ENCODE assay signal across 26 mouse cellular contexts in the genomic region with DNA sequence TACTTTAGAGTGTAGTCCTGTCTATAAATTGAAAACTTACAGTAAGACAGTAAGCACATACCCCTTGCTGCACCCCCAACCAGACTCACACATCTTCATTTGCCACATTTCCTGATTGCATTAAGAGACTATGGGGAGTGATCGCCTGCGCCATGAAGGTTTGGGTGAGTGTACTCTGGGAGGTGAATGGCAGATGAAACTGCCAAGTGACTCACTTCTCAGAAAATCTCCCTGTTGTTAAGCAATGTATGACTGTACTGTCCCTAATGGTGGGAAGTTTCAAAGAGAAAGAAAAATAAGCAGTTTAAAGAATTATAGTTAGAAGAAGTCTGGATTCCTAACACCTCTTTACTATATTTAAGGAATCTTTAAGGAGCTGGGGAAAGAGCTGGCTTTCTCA. TPM values are rescaled to one million over a fixed set of nuclear protein-coding genes. Genes with fewer than 3 reads are reported as not detected.
DNase-seq lines count a peak whose midpoint lies in the region; ATAC-seq lines count a peak whose summit lies in the region.
"Had no signal": no experiment of that assay in that cellular context is flagged by ENCODE, and none has a peak within 500 bp of the region (broad histone marks: within the 10 kb centered on the region; RNA-seq: fewer than 3 reads in every experiment).

No protein-coding gene starts in this region.

- no peaks in the 10 kb centered on the region for H3K4me1 ChIP-seq in forebrain, embryonic 10.5 days
- no peaks in the 10 kb centered on the region for H3K4me1 ChIP-seq in liver, embryonic 11.5 days (replicated peaks; ENCODE audit: control insufficient read depth, insufficient read depth, low read length)
- H3K4me1 ChIP-seq: limb, embryonic 12.5 days; lung, embryonic 15.5 days; midbrain, embryonic 13.5 days had no signal

- H3K36me3 ChIP-seq in forebrain, embryonic 10.5 days (replicated peaks), result no peaks in the 10 kb centered on the region
- H3K36me3 ChIP-seq in liver, embryonic 11.5 days (ENCODE audit: control insufficient read depth, insufficient read depth, low read length), result no peaks in the 10 kb centered on the region
- H3K36me3 ChIP-seq: limb, embryonic 12.5 days; lung, embryonic 15.5 days; midbrain, embryonic 13.5 days had no signal

- peak; percentile 93 for ATAC-seq in frontal cortex, adult (ENCODE audit: low TSS enrichment)
- ATAC-seq in liver, embryonic 11.5 days (replicated peaks; ENCODE audit: low FRiP score), result no peak
- ATAC-seq: hindbrain, embryonic 16.5 days; intestine, embryonic 16.5 days; midbrain, embryonic 13.5 days had no signal

- WGBS in forebrain, embryonic 10.5 days, result 93% methylated on average over 2 of the region's 2 CpGs
- WGBS in liver, embryonic 11.5 days, result 86% methylated on average over 2 of the region's 2 CpGs

- H3K27me3 ChIP-seq in forebrain, embryonic 10.5 days (ENCODE audit: poor library complexity, severe bottlenecking), result no peaks in the 10 kb centered on the region
- H3K27me3 ChIP-seq in liver, embryonic 11.5 days (replicated peaks; ENCODE audit: control insufficient read depth, insufficient read depth, low read length), result no peaks in the 10 kb centered on the region
- H3K27me3 ChIP-seq: limb, embryonic 12.5 days; lung, embryonic 15.5 days; midbrain, embryonic 13.5 days had no signal

- no peak for DNase-seq in frontal cortex, postnatal 10 days (ENCODE audit: low spot score in 2 of 2)
- peak; percentile 36 for DNase-seq in adipocyte (ENCODE audit: low spot score)
- DNase-seq in fibroblast of lung, adult 2 months (ENCODE audit: low read depth), result peak; percentile 60
- no peak for DNase-seq in forebrain, embryonic 10.5 days (ENCODE audit: extremely low spot score, low spot score)
- DNase-seq in kidney, postnatal 10 days, result no peak
- DNase-seq in liver, embryonic 11.5 days (ENCODE audit: low spot score), result no peak
- DNase-seq: cerebellum, adult 9-11 months; gastrocnemius, postnatal 14 days; heart, adult 2 months; heart, postnatal 36 days; right cerebral cortex, postnatal 14 days; spleen, adult 18-20 months; thymus, postnatal 25 days had no signal

- no peak overlapping the region for H3K4me2 ChIP-seq in liver, embryonic 11.5 days
- H3K4me2 ChIP-seq: limb, embryonic 12.5 days; lung, embryonic 15.5 days; midbrain, embryonic 13.5 days had no signal

- no peak overlapping the region for H3K9ac ChIP-seq in liver, embryonic 11.5 days (ENCODE audit: low read depth, low read length)
- H3K9ac ChIP-seq: limb, embryonic 12.5 days; liver, embryonic 14.5 days; lung, embryonic 15.5 days; midbrain, embryonic 13.5 days had no signal

- no peak overlapping the region for H3K27ac ChIP-seq in forebrain, embryonic 10.5 days
- no peak overlapping the region for H3K27ac ChIP-seq in liver, embryonic 11.5 days (ENCODE audit: low read depth, low read length)
- H3K27ac ChIP-seq: heart, adult 2 months; limb, embryonic 12.5 days; liver, embryonic 14.5 days; lung, embryonic 15.5 days; midbrain, embryonic 13.5 days had no signal

- no peak overlapping the region for H3K4me3 ChIP-seq in forebrain, embryonic 10.5 days
- H3K4me3 ChIP-seq in liver, embryonic 11.5 days (ENCODE audit: low read depth, low read length), result no peak overlapping the region
- H3K4me3 ChIP-seq: heart, adult 2 months; limb, embryonic 12.5 days; lung, embryonic 15.5 days; midbrain, embryonic 13.5 days had no signal

- no peaks in the 10 kb centered on the region for H3K9me3 ChIP-seq in forebrain, embryonic 10.5 days
- no peaks in the 10 kb centered on the region for H3K9me3 ChIP-seq in liver, embryonic 11.5 days (ENCODE audit: control insufficient read depth, low read length)
- H3K9me3 ChIP-seq: limb, embryonic 12.5 days; lung, embryonic 15.5 days; midbrain, embryonic 13.5 days had no signal

RNA-seq across cellular contexts. Expression of a gene that starts 14.2 kb away (rescaled TPM):
- polyA plus RNA-seq in forebrain, embryonic 10.5 days (2016; fragmentation: Nextera tagmentation; extraction: Ambion mirVana), result not detected in 2 replicates
- not detected in 2 replicates for polyA plus RNA-seq in liver, embryonic 11.5 days (2014; fragmentation: Nextera tagmentation; extraction: Ambion mirVana)
- polyA plus RNA-seq: embryonic facial prominence, embryonic 14.5 days; forebrain, embryonic 11.5 days; heart, adult 2 months; heart, embryonic 14.5 days; hindbrain, embryonic 16.5 days; intestine, embryonic 16.5 days; kidney, embryonic 14.5 days; large intestine, adult 2 months; limb, embryonic 12.5 days; liver, embryonic 14.5 days; lung, embryonic 15.5 days; midbrain, embryonic 13.5 days; neural tube, embryonic 14.5 days had no signal

RNA-seq across cellular contexts. Expression of a gene that starts 14.9 kb away (rescaled TPM):
- not detected in 2 replicates for polyA plus RNA-seq in forebrain, embryonic 10.5 days (2016; fragmentation: Nextera tagmentation; extraction: Ambion mirVana)
- not detected in 2 replicates for polyA plus RNA-seq in liver, embryonic 11.5 days (2014; fragmentation: Nextera tagmentation; extraction: Ambion mirVana)
- polyA plus RNA-seq: embryonic facial prominence, embryonic 14.5 days; forebrain, embryonic 11.5 days; heart, adult 2 months; heart, embryonic 14.5 days; hindbrain, embryonic 16.5 days; intestine, embryonic 16.5 days; kidney, embryonic 14.5 days; large intestine, adult 2 months; limb, embryonic 12.5 days; liver, embryonic 14.5 days; lung, embryonic 15.5 days; midbrain, embryonic 13.5 days; neural tube, embryonic 14.5 days had no signal

RNA-seq across cellular contexts. Expression of a gene that starts 19.4 kb away (rescaled TPM):
- polyA plus RNA-seq in forebrain, embryonic 10.5 days (2016; fragmentation: Nextera tagmentation; extraction: Ambion mirVana), result not detected in 2 replicates
- polyA plus RNA-seq in liver, embryonic 11.5 days (2014; fragmentation: Nextera tagmentation; extraction: Ambion mirVana), result not detected in 2 replicates
- polyA plus RNA-seq: embryonic facial prominence, embryonic 14.5 days; forebrain, embryonic 11.5 days; heart, embryonic 14.5 days; hindbrain, embryonic 16.5 days; intestine, embryonic 16.5 days; kidney, embryonic 14.5 days; limb, embryonic 12.5 days; liver, embryonic 14.5 days; lung, embryonic 15.5 days; midbrain, embryonic 13.5 days; neural tube, embryonic 14.5 days had no signal

RNA-seq across cellular contexts. Expression of a gene that starts 45.6 kb away (rescaled TPM):
- polyA plus RNA-seq in forebrain, embryonic 10.5 days (2016; fragmentation: Nextera tagmentation; extraction: Ambion mirVana), result not detected in 2 replicates
- polyA plus RNA-seq in liver, embryonic 11.5 days (2014; fragmentation: Nextera tagmentation; extraction: Ambion mirVana), result not detected in 2 replicates
- polyA plus RNA-seq: embryonic facial prominence, embryonic 14.5 days; forebrain, embryonic 11.5 days; heart, adult 2 months; heart, embryonic 14.5 days; hindbrain, embryonic 16.5 days; intestine, embryonic 16.5 days; kidney, embryonic 14.5 days; large intestine, adult 2 months; limb, embryonic 12.5 days; liver, embryonic 14.5 days; lung, embryonic 15.5 days; midbrain, embryonic 13.5 days; neural tube, embryonic 14.5 days had no signal

RNA-seq across cellular contexts. Expression of a gene that starts 46.4 kb away (rescaled TPM):
- polyA plus RNA-seq in forebrain, embryonic 10.5 days (2016; fragmentation: Nextera tagmentation; extraction: Ambion mirVana), result 1.8 and 2.0 TPM in 2 replicates
- 1.1 and 1.4 TPM in 2 replicates for polyA plus RNA-seq in liver, embryonic 11.5 days (2014; fragmentation: Nextera tagmentation; extraction: Ambion mirVana)

Comparison
In these comparisons a context has a peak if more than half of its experiments do, and no peak if none do; other contexts are left out.
1. DNase-seq: peak in adipocyte (single experiment) and fibroblast of lung, adult 2 months (single experiment); none in frontal cortex, postnatal 10 days (0 of 2), forebrain, embryonic 10.5 days (single experiment), kidney, postnatal 10 days (single experiment) and liver, embryonic 11.5 days (single experiment).